Mouse (Mus musculus) neural tube, embryonic 14.5 days (tissue): Measurements from ENCODE around the gene Rimklb. TPM values are rescaled to one million over a fixed set of nuclear protein-coding genes. Genes with fewer than 3 reads are reported as not detected.

Experiments
- ATAC-seq: fragments of 200-750 bp; cut with Nextera tagmentation; 2 replicates; pipeline ENCODE4 v1.8.0; 2017; ENCODE audit warnings: low read depth, mild to moderate bottlenecking, moderate TSS enrichment, moderate library complexity
- H3K27ac ChIP-seq: fragments of 300-500 bp; sonication (generic); 2 replicates; pipeline ENCODE4 v1.5.1; 2014; ENCODE audit warnings: low read depth, mild to moderate bottlenecking, control low read depth, low read length, moderate library complexity, mixed read lengths
- H3K27me3 ChIP-seq: fragments of 300-500 bp; sonication (generic); 2 replicates; pipeline ENCODE4 v1.6.1; 2014; ENCODE audit warnings: low read length; ENCODE audit not compliant: control insufficient read depth, insufficient read depth
- H3K36me3 ChIP-seq: fragments of 300-500 bp; sonication (generic); 2 replicates; pipeline ENCODE4 v1.6.1; 2014; ENCODE audit warnings: low read length, mixed read lengths; ENCODE audit not compliant: control insufficient read depth, insufficient read depth
- H3K4me1 ChIP-seq: fragments of 300-500 bp; sonication (generic); 2 replicates; pipeline ENCODE4 v1.6.1; 2014; ENCODE audit warnings: low read length; ENCODE audit not compliant: control insufficient read depth, insufficient read depth
- H3K4me2 ChIP-seq: fragments of 300-500 bp; sonication (generic); 2 replicates; pipeline ENCODE4 v1.6.1; 2014; ENCODE audit warnings: mild to moderate bottlenecking, low read depth, low read length, control low read depth
- H3K4me3 ChIP-seq: fragments of 300-500 bp; sonication (generic); 2 replicates; pipeline ENCODE4 v1.5.1; 2014; ENCODE audit warnings: low read depth, low read length, control low read depth, mixed read lengths
- H3K9ac ChIP-seq: fragments of 300-500 bp; sonication (generic); replicated peaks from 2 replicates; pipeline ENCODE4 v1.6.1; 2014; ENCODE audit warnings: low read depth, mild to moderate bottlenecking, control low read depth, low read length, mixed read lengths
- H3K9me3 ChIP-seq: fragments of 300-500 bp; sonication (generic); 2 replicates; pipeline ENCODE4 v1.6.1; 2016; ENCODE audit warnings: low read length; ENCODE audit not compliant: control insufficient read depth
- WGBS: fragments of 180-500 bp; shearing (Covaris S2); extraction: QIAGEN DNeasy Blood & Tissue Kit; methylation state at CpG from one replicate; pipeline ENCODE4 v1.1.7; 2014; 5-methylcytosine and 5-hydroxymethylcytosine counted together
- polyA plus RNA-seq: library from polyadenylated mRNA; unstranded; fragments of >200 nt; fragmentation: Nextera tagmentation; extraction: Ambion mirVana; gene quantifications from 2 replicates; pipeline ENCODE4 v1.2.1, GENCODE M21; 2014

Rimklb gene
- polyA plus RNA-seq, 1 experiment from 2014 or later = 123 TPM

DNA sequence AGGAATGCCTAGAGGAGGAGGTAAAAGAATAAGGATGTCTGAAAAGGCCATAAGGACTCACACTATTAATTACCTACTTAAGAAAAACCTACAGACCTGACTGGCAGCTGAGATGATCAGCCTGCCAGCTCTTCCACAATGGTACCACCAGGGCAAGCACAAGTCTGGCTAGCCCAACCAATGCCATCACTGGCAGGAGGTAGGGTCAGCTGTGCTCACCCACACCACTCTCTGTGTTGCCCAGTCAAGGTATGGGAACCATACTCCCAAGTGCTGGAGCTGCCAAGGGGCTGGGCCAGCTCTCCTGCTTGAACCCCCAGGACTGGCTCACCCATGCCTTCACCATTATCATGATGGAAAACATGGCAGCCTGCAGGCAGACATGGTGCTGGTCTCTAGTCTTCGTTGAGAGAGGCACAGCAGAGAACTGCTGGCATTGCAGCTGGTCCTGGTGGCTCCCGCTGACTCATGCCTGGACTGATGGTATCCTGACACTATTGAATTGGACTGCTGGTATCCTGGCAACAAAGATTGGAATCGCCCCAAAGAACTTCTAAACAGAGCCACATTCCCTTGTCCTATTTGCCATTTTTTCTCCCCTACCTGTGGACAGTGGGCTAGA, 32.4 kb downstream of the Rimklb start:
- peaks cover 41% of the 10 kb centered on the region for H3K36me3 ChIP-seq
- no peak for ATAC-seq

DNA sequence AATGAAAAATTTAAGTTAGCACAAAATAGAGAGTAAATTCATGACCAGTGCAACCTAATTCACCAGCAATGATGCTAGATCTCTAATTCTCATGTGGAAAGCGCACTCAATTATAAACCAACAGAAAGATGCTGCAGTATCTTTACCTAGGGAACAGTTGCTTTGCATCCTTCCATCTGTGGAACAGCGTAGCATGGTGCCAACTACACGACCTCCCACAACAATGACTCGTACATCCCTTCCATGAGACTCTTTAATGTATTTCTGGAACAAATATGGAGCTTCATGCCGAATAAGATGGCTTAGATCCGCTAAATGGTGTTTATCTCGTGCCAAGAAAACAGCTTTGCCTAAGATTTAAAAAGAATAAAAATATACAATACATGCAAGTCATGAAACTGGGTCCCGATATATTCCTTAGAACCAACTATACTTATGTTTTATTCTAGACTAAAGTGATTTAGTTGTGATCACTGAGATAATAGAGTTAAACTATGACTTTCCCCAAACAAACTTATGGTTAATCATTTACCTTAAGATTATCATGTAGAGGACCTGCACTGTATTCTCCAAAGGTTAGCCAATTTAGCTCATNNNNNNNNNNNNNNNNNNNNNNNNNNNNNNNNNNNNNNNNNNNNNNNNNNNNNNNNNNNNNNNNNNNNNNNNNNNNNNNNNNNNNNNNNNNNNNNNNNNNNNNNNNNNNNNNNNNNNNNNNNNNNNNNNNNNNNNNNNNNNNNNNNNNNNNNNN, 39.4 kb downstream of the Rimklb start:
- Histone ChIP-seq H3K9me3 (no peaks in the 10 kb centered on the region), H3K4me1 (no peaks in the 10 kb centered on the region), H3K4me3 (no peak overlapping the region), H3K9ac (no peak overlapping the region), H3K4me2 (no peak overlapping the region), H3K36me3 (peaks cover 39% of the 10 kb centered on the region), H3K27me3 (no peaks in the 10 kb centered on the region), H3K27ac (no peak overlapping the region)
- 96% methylated on average over 8 of the region's 8 CpGs for WGBS
- ATAC-seq = no peak

More for the DNA sequence above, 32.4 kb downstream of the Rimklb start:
- Histone ChIP-seq H3K4me2 (no peak overlapping the region), H3K4me3 (no peak overlapping the region), H3K9me3 (no peaks in the 10 kb centered on the region), H3K4me1 (no peaks in the 10 kb centered on the region), H3K9ac (no peak overlapping the region), H3K27me3 (no peaks in the 10 kb centered on the region), H3K27ac (no peak overlapping the region)
- WGBS = 68% methylated on average over 3 of the region's 3 CpGs

DNA sequence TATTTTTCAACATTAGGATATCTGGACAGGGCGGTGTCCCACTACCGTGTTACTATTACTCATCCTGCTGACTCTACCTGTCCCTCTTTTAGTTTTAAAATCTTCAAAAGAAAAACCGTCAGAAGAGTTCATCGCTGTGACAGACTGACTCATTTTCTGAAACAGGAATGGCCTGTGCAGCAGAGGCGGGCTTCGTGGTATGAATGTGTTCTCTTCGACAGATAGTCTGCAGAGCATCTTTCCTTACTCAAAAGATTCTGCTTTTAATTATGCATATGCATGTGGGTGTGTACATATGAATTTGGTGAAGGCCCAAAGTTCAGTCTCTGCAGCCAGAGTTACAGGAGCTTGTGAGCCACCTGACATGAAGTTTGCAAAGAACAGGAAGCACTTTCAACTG, 50.7 kb downstream of the Rimklb start:
- ATAC-seq = no peak
- H3K9me3 ChIP-seq = no peaks in the 10 kb centered on the region
- H3K4me1 ChIP-seq = no peaks in the 10 kb centered on the region
- no peak overlapping the region for H3K9ac ChIP-seq
- no peak overlapping the region for H3K4me2 ChIP-seq
- no peak overlapping the region for H3K27ac ChIP-seq
- WGBS = 94% methylated on average over 7 of the region's 7 CpGs
- no peaks in the 10 kb centered on the region for H3K27me3 ChIP-seq
- H3K4me3 ChIP-seq = no peak overlapping the region
- peaks cover 13% of the 10 kb centered on the region for H3K36me3 ChIP-seq

GRCm38 (mm10) chr6:122445215-122445614, 53.3 kb downstream of the Rimklb start:
- Histone ChIP-seq H3K27ac (no peak overlapping the region), H3K9ac (no peak overlapping the region), H3K4me1 (no peaks in the 10 kb centered on the region), H3K4me3 (no peak overlapping the region), H3K9me3 (no peaks in the 10 kb centered on the region), H3K36me3 (peaks cover 13% of the 10 kb centered on the region), H3K4me2 (no peak overlapping the region), H3K27me3 (no peaks in the 10 kb centered on the region)
- ATAC-seq = no peak
- WGBS = 84% methylated on average over 6 of the region's 6 CpGs

- Histone ChIP-seq H3K9me3 (no peaks in the 10 kb centered on the region), H3K4me1 (no peaks in the 10 kb centered on the region), H3K4me3 (no peak overlapping the region), H3K27ac (no peak overlapping the region), H3K9ac (no peak overlapping the region), H3K4me2 (no peak overlapping the region), H3K27me3 (no peaks in the 10 kb centered on the region), H3K36me3 (peaks cover 3% of the 10 kb centered on the region; the same call in 1 of the 2 replicates)
- WGBS = 59% methylated on average over 4 of the region's 4 CpGs
- no peak for ATAC-seq
These were observed 57.8 kb downstream of the Rimklb start for GRCm38 (mm10) chr6:122440632-122441226.

DNA sequence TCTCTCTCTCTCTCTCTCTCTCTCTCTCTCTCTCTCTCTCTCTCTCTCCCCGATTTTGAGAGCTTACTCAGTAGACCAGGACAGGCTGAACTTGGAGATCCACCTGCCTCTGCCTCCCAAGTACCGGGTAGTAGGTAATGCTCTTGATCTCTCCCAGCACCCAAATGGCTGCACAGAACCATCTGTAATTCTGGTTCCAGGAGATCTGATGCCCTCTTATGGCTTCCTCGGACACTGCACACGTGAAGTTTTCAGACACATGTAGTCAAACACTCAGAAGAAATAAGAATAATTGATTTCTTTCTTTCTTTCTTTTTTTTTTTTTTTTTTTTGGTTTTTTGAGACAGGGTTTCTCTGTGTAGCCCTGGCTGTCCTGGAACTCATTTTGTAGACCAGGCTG, 59.3 kb downstream of the Rimklb start:
- H3K4me2 ChIP-seq = no peak overlapping the region
- H3K4me1 ChIP-seq = no peaks in the 10 kb centered on the region
- no peak overlapping the region for H3K27ac ChIP-seq
- no peak overlapping the region for H3K4me3 ChIP-seq
- peaks cover 3% of the 10 kb centered on the region; the same call in 1 of the 2 replicates for H3K36me3 ChIP-seq
- H3K9ac ChIP-seq = no peak overlapping the region
- 84% methylated on average over 4 of the region's 4 CpGs for WGBS
- ATAC-seq = no peak
- no peaks in the 10 kb centered on the region for H3K27me3 ChIP-seq
- no peaks in the 10 kb centered on the region for H3K9me3 ChIP-seq

DNA sequence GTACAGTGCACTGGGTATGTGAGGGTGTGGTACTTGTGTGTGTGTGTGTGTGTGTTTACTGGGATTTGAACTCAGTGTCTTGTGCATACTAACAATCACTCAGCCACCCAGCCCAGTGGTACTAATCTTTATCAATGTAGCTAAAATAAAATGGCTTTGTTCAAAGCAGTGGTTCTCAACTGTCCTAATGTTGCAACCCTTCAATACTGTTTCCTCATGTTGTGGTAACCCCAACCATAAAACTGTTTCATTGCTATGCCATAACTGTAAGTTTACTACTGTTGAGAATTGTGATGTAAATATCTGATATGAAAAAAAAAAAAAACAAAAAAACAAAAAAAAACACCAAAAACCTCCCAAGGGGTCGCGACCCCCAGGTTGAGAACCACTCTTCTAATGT, 63.3 kb downstream of the Rimklb start:
- H3K4me1 ChIP-seq = no peaks in the 10 kb centered on the region
- 97% methylated on average over 2 of the region's 2 CpGs for WGBS
- no peaks in the 10 kb centered on the region for H3K9me3 ChIP-seq
- H3K4me3 ChIP-seq = no peak overlapping the region
- no peaks in the 10 kb centered on the region for H3K36me3 ChIP-seq
- H3K9ac ChIP-seq = no peak overlapping the region
- no peak for ATAC-seq
- no peak overlapping the region for H3K4me2 ChIP-seq
- no peak overlapping the region for H3K27ac ChIP-seq
- no peaks in the 10 kb centered on the region for H3K27me3 ChIP-seq

- no peaks in the 10 kb centered on the region for H3K4me1 ChIP-seq
- no peaks in the 10 kb centered on the region for H3K27me3 ChIP-seq
- H3K9me3 ChIP-seq = no peaks in the 10 kb centered on the region
- H3K9ac ChIP-seq = no peak overlapping the region
- H3K4me2 ChIP-seq = no peak overlapping the region
- no peak overlapping the region for H3K4me3 ChIP-seq
- no peak for ATAC-seq
- H3K36me3 ChIP-seq = no peaks in the 10 kb centered on the region
- WGBS = 77% methylated on average over 7 of the region's 7 CpGs
- no peak overlapping the region for H3K27ac ChIP-seq
These were observed 71.1 kb downstream of the Rimklb start for GRCm38 (mm10) chr6:122427456-122427855.

DNA sequence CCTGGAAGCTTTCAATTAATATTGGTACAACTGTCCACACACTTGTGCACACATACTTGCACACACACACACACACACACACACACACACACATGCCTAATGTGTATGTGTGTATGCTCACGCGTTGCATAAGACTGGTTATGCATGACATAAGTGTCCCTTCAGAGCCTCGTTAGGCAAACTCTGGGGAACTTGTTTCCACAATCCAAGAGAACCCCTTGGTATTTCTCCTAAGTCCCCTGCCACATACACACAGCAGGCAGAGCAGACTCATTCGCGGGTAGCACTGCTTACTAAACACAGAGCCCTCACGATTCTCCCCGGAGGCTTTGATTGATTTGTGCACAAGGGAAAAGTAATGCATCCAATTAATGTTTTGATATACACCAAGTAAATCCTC, 81.5 kb downstream of the Rimklb start:
- H3K9ac ChIP-seq = no peak overlapping the region
- peak; percentile 21; the same call in 1 of the 2 replicates for ATAC-seq
- H3K4me1 ChIP-seq = no peaks in the 10 kb centered on the region
- H3K4me3 ChIP-seq = no peak overlapping the region
- no peaks in the 10 kb centered on the region for H3K36me3 ChIP-seq
- WGBS = 58% methylated on average over 7 of the region's 7 CpGs
- no peak overlapping the region for H3K4me2 ChIP-seq
- no peak overlapping the region for H3K27ac ChIP-seq
- H3K27me3 ChIP-seq = no peaks in the 10 kb centered on the region
- no peaks in the 10 kb centered on the region for H3K9me3 ChIP-seq
